Mouse (Mus musculus) heart, postnatal 0 days (tissue): Measurements from ENCODE around the gene Araf. TPM values are rescaled to one million over a fixed set of nuclear protein-coding genes. Genes with fewer than 3 reads are reported as not detected.
A peak's percentile ranks its signal among the peaks of the same experiment; 100 is the strongest.
"Not testable (repeated sequence)": the region's sequence is repeated elsewhere in the genome, so short reads cannot be mapped to it uniquely, and the experiment has no call there.

ENCODE experiments used
- ATAC-seq: fragments of 200-750 bp; cut with Nextera tagmentation; 2 replicates; pipeline ENCODE4 v1.8.0; 2017; ENCODE audit warnings: low read depth, moderate number of reproducible peaks, moderate library complexity; ENCODE audit not compliant: insufficient read depth
- DNase-seq: peaks from one replicate; pipeline ENCODE4 v3.0.0-alpha.2; 2016; ENCODE audit warnings: low spot score
- H3K27ac ChIP-seq: fragments of 300-500 bp; sonication (generic); 2 replicates; pipeline ENCODE4 v1.5.1; 2014; ENCODE audit warnings: low read depth, mild to moderate bottlenecking
- H3K27me3 ChIP-seq: fragments of 300-500 bp; sonication (generic); 2 replicates; pipeline ENCODE4 v1.6.1; 2014; ENCODE audit warnings: low read length, mixed read lengths; ENCODE audit not compliant: control insufficient read depth, insufficient read depth
- H3K36me3 ChIP-seq: fragments of 300-500 bp; sonication (generic); replicated peaks from 2 replicates; pipeline ENCODE4 v1.6.1; 2014; ENCODE audit warnings: low read length, mixed read lengths; ENCODE audit not compliant: control insufficient read depth, insufficient read depth
- H3K4me1 ChIP-seq: fragments of 300-500 bp; sonication (generic); 2 replicates; pipeline ENCODE4 v1.6.1; 2014; ENCODE audit warnings: antibody characterized with exemption; ENCODE audit not compliant: control insufficient read depth, insufficient read depth
- H3K4me2 ChIP-seq: fragments of 300-500 bp; sonication (generic); 2 replicates; pipeline ENCODE4 v1.6.1; 2014; ENCODE audit warnings: low read depth, mild to moderate bottlenecking, low read length, moderate library complexity
- H3K4me3 ChIP-seq: fragments of 300-500 bp; sonication (generic); 2 replicates; pipeline ENCODE4 v1.5.1; 2014; ENCODE audit warnings: low read depth, low read length
- H3K9ac ChIP-seq: fragments of 300-500 bp; sonication (generic); replicated peaks from 2 replicates; pipeline ENCODE4 v1.6.1; 2014; ENCODE audit warnings: low read depth, low read length, mixed read lengths
- H3K9me3 ChIP-seq: fragments of 300-500 bp; sonication (generic); replicated peaks from 2 replicates; pipeline ENCODE4 v1.6.1; 2016; ENCODE audit warnings: low read length; ENCODE audit not compliant: control insufficient read depth
- CTCF ChIP-seq: IDR thresholded peaks from 2 replicates; pipeline ENCODE4 v1.5.1; 2016; ENCODE audit warnings: antibody characterized with exemption, control low read depth, low read depth
- EP300 ChIP-seq: IDR thresholded peaks from 2 replicates; pipeline ENCODE4 v1.6.1; 2016; ENCODE audit warnings: antibody characterized with exemption, low read depth
- WGBS: fragments of 180-500 bp; shearing (Covaris S2); extraction: QIAGEN DNeasy Blood & Tissue Kit; methylation state at CpG from one replicate; pipeline ENCODE4 v1.1.7; 2014; 5-methylcytosine and 5-hydroxymethylcytosine counted together
- polyA plus RNA-seq: library from polyadenylated mRNA; unstranded; fragments of >200 nt; fragmentation: Nextera tagmentation; extraction: Ambion mirVana; gene quantifications from 2 replicates; pipeline ENCODE4 v1.2.1, GENCODE M21; 2015
- total RNA-seq: library from RNA; depleted of rRNA; stranded (reverse); fragments of >200 nt; gene quantifications from 2 replicates; pipeline ENCODE4 v1.2.3, GENCODE M21; 2014; ENCODE audit warnings: low replicate concordance

Araf gene
- total and polyA plus RNA-seq, 2 experiments from 2014 or later, result 89.5 to 163 TPM

- H3K27me3 ChIP-seq, result no peaks in the 10 kb centered on the region
- peak; percentile 93 for ATAC-seq
- DNase-seq, result peak; percentile 67
- peak overlapping the region; percentile 45 for H3K4me3 ChIP-seq
- WGBS, result 16% methylated on average over 20 of the region's 21 CpGs
- H3K4me2 ChIP-seq, result peak overlapping the region; percentile 62
- H3K9ac ChIP-seq, result peak overlapping the region; percentile 50
- no peaks in the 10 kb centered on the region for H3K4me1 ChIP-seq
- TF ChIP-seq CTCF (peak; percentile 6; the same call in 1 of the 2 replicates), EP300 (no peak)
- no peaks in the 10 kb centered on the region for H3K36me3 ChIP-seq
- H3K27ac ChIP-seq, result peak overlapping the region; percentile 64
- H3K9me3 ChIP-seq, result no peaks in the 10 kb centered on the region
Measured at GRCm38 (mm10) chrX:20798141-20798796, 655 bp downstream of the Araf start.

- Histone ChIP-seq H3K4me3 (peak overlapping the region; percentile 45), H3K9me3 (no peaks in the 10 kb centered on the region), H3K27me3 (no peaks in the 10 kb centered on the region), H3K4me2 (peak overlapping the region; percentile 62), H3K27ac (peak overlapping the region; percentile 64), H3K4me1 (no peaks in the 10 kb centered on the region), H3K9ac (0 out of 2 replicates have a peak overlapping the region, but pooled peaks have one; percentile 50), H3K36me3 (no peaks in the 10 kb centered on the region)
- DNase-seq (peak; percentile 8), ATAC-seq (peak; percentile 24; the same call in 1 of the 2 replicates)
- no peak for TF ChIP-seq CTCF
- no peak for TF ChIP-seq EP300
- WGBS, result 19% methylated on average over 7 of the region's 7 CpGs
Measured at GRCm38 (mm10) chrX:20798797-20799147, 1.2 kb downstream of the Araf start.

DNA sequence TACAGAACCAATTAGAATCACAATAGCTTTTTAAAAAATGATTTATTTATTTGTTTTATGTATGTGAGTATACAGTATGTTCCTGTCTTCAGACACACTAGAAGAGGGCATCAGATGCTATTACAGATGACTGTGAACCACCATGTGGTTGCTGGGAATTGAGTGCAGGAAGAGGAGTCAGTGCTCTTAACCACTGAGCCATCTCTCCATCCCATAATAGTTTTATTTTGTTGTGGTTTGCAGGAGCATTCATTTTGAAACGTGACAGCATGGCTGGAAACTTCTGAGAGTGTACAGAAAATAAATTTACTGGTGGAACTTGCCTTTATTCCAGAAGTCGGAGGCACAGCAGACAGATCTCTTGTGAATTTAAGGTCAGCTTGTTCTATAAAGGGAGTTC lies 3.8 kb downstream of the Araf start:
- no peak for ATAC-seq
- no peak for TF ChIP-seq EP300
- WGBS, result 57% methylated on average over 2 of the region's 2 CpGs

GRCm38 (mm10) chrX:20804301-20804700 lies 6.7 kb downstream of the Araf start:
- H3K4me3 ChIP-seq, H3K27me3 ChIP-seq, DNase-seq, H3K27ac ChIP-seq, H3K4me2 ChIP-seq, H3K36me3 ChIP-seq, H3K4me1 ChIP-seq, ATAC-seq, H3K9me3 ChIP-seq, H3K9ac ChIP-seq: not testable (repeated sequence)
- WGBS, result 30% methylated on average over 1 of the region's 1 CpGs
- peak; percentile 26; the same call in 1 of the 2 replicates for TF ChIP-seq CTCF

More for the DNA sequence above, 3.8 kb downstream of the Araf start:
- no peaks in the 10 kb centered on the region for H3K27me3 ChIP-seq
- no peaks in the 10 kb centered on the region for H3K4me1 ChIP-seq
- no peak overlapping the region for H3K27ac ChIP-seq
- H3K4me2 ChIP-seq, result no peak overlapping the region
- no peaks in the 10 kb centered on the region for H3K9me3 ChIP-seq
- no peak overlapping the region for H3K9ac ChIP-seq
- no peak for DNase-seq
- no peaks in the 10 kb centered on the region for H3K36me3 ChIP-seq
- H3K4me3 ChIP-seq, result no peak overlapping the region

DNA sequence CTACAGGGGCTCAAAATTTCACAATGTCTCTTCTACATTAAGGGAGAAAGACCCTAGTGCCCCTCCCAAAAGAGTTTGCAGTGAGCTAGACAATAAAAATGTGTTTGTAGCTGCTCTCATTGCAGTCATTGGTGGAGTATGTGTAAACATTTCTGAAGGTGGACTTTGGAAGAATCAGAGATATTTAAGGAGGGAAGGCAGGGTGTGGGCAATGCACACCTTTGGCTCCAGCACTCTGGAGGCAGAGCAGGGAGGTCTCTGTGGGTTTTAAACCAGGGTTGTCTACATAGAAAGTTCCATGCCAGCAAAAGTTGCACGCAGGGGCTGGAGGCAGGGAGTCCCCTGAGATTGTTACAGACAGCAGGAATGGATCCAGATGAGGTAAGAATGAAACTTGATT lies 8.7 kb downstream of the Araf start:
- no peaks in the 10 kb centered on the region for H3K36me3 ChIP-seq
- ATAC-seq (no peak), DNase-seq (no peak)
- H3K4me2 ChIP-seq, result no peak overlapping the region
- no peaks in the 10 kb centered on the region for H3K27me3 ChIP-seq
- H3K9ac ChIP-seq, result no peak overlapping the region
- no peak overlapping the region for H3K4me3 ChIP-seq
- no peaks in the 10 kb centered on the region for H3K4me1 ChIP-seq
- no peaks in the 10 kb centered on the region for H3K9me3 ChIP-seq
- H3K27ac ChIP-seq, result no peak overlapping the region
- WGBS, result 58% methylated on average over 1 of the region's 1 CpGs
- TF ChIP-seq EP300 (no peak), CTCF (no peak)

- Histone ChIP-seq H3K27me3 (no peaks in the 10 kb centered on the region), H3K4me1 (no peaks in the 10 kb centered on the region), H3K4me2 (no peak overlapping the region), H3K4me3 (no peak overlapping the region), H3K9ac (no peak overlapping the region), H3K36me3 (no peaks in the 10 kb centered on the region), H3K9me3 (no peaks in the 10 kb centered on the region), H3K27ac (no peak overlapping the region)
- ATAC-seq (no peak), DNase-seq (no peak)
- no peak for TF ChIP-seq EP300
- TF ChIP-seq CTCF, result no peak
- WGBS, result 46% methylated on average over 6 of the region's 6 CpGs
Measured at GRCm38 (mm10) chrX:20816974-20817373, 19.4 kb downstream of the Araf start.
